Mouse (Mus musculus) embryonic facial prominence, embryonic 13.5 days (tissue): ENCODE data around the gene Eva1a. TPM values are rescaled to one million over a fixed set of nuclear protein-coding genes. Genes with fewer than 3 reads are reported as not detected.

ENCODE experiments used
- ATAC-seq: fragments of 200-750 bp; cut with Nextera tagmentation; 2 replicates; pipeline ENCODE4 v1.8.0; 2017; ENCODE audit warnings: low read depth; ENCODE audit not compliant: insufficient number of reproducible peaks, insufficient read depth, low FRiP score, low TSS enrichment
- H3K27ac ChIP-seq: fragments of 300-500 bp; sonication (generic); 2 replicates; pipeline ENCODE4 v1.5.1; 2015; ENCODE audit warnings: moderate library complexity, mild to moderate bottlenecking, inconsistent platforms
- H3K27me3 ChIP-seq: fragments of 300-500 bp; sonication (generic); 2 replicates; pipeline ENCODE4 v1.6.1; 2015; ENCODE audit warnings: mild to moderate bottlenecking, inconsistent platforms
- H3K36me3 ChIP-seq: fragments of 300-500 bp; sonication (generic); 2 replicates; pipeline ENCODE4 v1.6.1; 2015; ENCODE audit warnings: mild to moderate bottlenecking, inconsistent platforms
- H3K4me1 ChIP-seq: fragments of 300-500 bp; sonication (generic); 2 replicates; pipeline ENCODE4 v1.6.1; 2015; ENCODE audit warnings: inconsistent platforms
- H3K4me2 ChIP-seq: fragments of 300-500 bp; sonication (generic); 2 replicates; pipeline ENCODE4 v1.6.1; 2015; ENCODE audit warnings: moderate library complexity, mild to moderate bottlenecking, inconsistent platforms
- H3K4me3 ChIP-seq: fragments of 300-500 bp; sonication (generic); 2 replicates; pipeline ENCODE4 v1.5.1; 2015; ENCODE audit warnings: mild to moderate bottlenecking, inconsistent platforms
- H3K9ac ChIP-seq: fragments of 300-500 bp; sonication (generic); 2 replicates; pipeline ENCODE4 v1.6.1; 2015; ENCODE audit warnings: mild to moderate bottlenecking, inconsistent platforms
- H3K9me3 ChIP-seq: fragments of 300-500 bp; sonication (generic); 2 replicates; pipeline ENCODE4 v1.6.1; 2016; ENCODE audit warnings: inconsistent platforms
- WGBS: fragments of 180-500 bp; shearing (Covaris S2); methylation state at CpG from one replicate; pipeline ENCODE4 v1.1.7; 2015; ENCODE audit warnings: mixed read lengths; 5-methylcytosine and 5-hydroxymethylcytosine counted together
- polyA plus RNA-seq: library from polyadenylated mRNA; unstranded; fragments of >200 nt; fragmentation: Nextera tagmentation; extraction: Ambion mirVana; gene quantifications from 2 replicates; pipeline ENCODE4 v1.2.1, GENCODE M21; 2015

Eva1a gene
- polyA plus RNA-seq, 1 experiment from 2014 or later, result 19.3 TPM

DNA sequence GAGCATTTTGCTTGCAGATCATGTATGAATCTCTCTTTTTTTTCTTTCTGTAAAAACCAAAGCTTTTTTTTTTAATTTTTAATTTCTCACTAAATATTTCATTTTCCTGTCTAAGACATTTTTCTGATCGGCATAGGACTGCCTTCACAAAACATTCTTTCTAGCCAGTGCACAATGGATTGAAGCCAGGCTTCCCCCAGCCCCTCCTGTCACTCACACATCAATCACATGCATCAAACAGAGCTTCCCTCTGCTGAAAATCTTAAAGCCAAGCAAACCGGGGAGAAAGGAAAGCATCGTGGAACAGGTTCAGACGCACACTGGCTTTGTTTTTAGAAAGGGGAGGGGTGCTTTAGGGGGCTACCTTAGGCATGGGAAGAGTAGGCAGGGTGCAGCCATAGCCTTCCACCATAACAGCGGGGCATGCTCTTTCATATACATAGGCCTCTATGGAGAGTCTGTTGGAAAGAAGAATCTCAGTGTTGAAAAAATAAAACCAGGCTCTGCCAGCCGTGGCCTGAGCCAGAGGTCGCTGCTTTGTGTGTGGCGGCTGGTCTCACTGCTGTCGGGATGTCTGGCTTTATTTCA is 88.9 kb downstream of the Eva1a start:
- H3K4me3 ChIP-seq, result no peak overlapping the region
- ATAC-seq, result no peak
- H3K36me3 ChIP-seq, result no peaks in the 10 kb centered on the region
- H3K27me3 ChIP-seq, result no peaks in the 10 kb centered on the region
- no peak overlapping the region for H3K27ac ChIP-seq
- H3K9me3 ChIP-seq, result no peaks in the 10 kb centered on the region
- 61% methylated on average over 9 of the region's 9 CpGs for WGBS
- no peaks in the 10 kb centered on the region; the same call in 1 of the 2 replicates for H3K4me1 ChIP-seq
- no peak overlapping the region for H3K9ac ChIP-seq
- H3K4me2 ChIP-seq, result no peak overlapping the region

DNA sequence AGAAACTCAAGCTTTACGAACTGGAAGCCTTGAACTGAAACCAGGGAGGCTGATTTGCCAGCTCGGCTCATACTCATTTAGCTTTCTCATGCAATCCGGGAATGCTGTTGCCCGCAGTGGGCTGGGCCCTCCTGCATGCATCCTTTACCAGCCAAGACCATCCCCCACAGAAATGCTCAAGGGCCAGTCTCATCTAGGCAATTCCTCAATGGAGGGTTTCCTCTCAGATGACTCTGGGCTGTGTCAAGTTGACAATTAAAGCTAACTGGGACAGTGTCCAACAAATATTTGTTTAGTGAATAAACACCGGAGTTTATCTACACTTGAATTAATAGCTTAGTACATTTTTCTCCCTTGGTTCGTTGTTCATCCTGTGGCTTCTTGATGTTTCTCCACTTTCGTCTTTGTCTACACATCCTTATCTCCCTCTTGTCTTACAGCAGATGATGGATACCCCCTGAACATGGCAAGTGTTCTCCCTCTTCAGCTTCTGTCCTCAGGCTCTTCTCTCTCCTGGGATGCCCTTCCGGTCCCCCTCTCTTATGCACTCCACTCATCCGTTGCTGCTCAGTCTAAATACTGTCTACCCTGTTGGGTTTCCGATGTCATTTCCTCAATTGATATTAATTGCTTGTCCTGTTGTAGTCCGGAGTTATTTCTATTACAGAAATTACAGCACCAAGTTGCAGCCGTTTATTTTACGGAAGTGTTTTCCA is 92.2 kb downstream of the Eva1a start:
- 73% methylated on average over 13 of the region's 13 CpGs for WGBS
- Histone ChIP-seq H3K4me1 (no peaks in the 10 kb centered on the region; the same call in 1 of the 2 replicates), H3K4me3 (no peak overlapping the region), H3K4me2 (no peak overlapping the region), H3K9ac (no peak overlapping the region), H3K9me3 (no peaks in the 10 kb centered on the region), H3K27me3 (no peaks in the 10 kb centered on the region), H3K27ac (no peak overlapping the region), H3K36me3 (no peaks in the 10 kb centered on the region)
- ATAC-seq, result no peak

GRCm38 (mm10) chr6:82133592-82133978 is 92.7 kb downstream of the Eva1a start:
- Histone ChIP-seq H3K4me2 (no peak overlapping the region), H3K9ac (no peak overlapping the region), H3K27me3 (no peaks in the 10 kb centered on the region), H3K27ac (no peak overlapping the region), H3K4me3 (no peak overlapping the region), H3K4me1 (no peaks in the 10 kb centered on the region; the same call in 1 of the 2 replicates), H3K9me3 (no peaks in the 10 kb centered on the region), H3K36me3 (no peaks in the 10 kb centered on the region)
- no peak for ATAC-seq
- WGBS, result 65% methylated on average over 7 of the region's 7 CpGs

GRCm38 (mm10) chr6:82135959-82136712 is 95.3 kb downstream of the Eva1a start:
- H3K4me1 ChIP-seq, result no peaks in the 10 kb centered on the region; the same call in 1 of the 2 replicates
- no peaks in the 10 kb centered on the region for H3K36me3 ChIP-seq
- 61% methylated on average over 13 of the region's 13 CpGs for WGBS
- H3K9ac ChIP-seq, result no peak overlapping the region
- no peaks in the 10 kb centered on the region for H3K27me3 ChIP-seq
- no peak overlapping the region for H3K4me3 ChIP-seq
- no peak overlapping the region for H3K4me2 ChIP-seq
- H3K27ac ChIP-seq, result no peak overlapping the region
- no peaks in the 10 kb centered on the region for H3K9me3 ChIP-seq
- ATAC-seq, result no peak

Other genes with a start within 250 kb of the Eva1a start
- gene Gcfc2, start 117.4 kb upstream of the Eva1a start, polyA plus RNA-seq, result 13.7 and 17.4 TPM in 2 replicates
- gene Mrpl19, start 75.1 kb upstream of the Eva1a start, polyA plus RNA-seq, result 42.1 and 59.7 TPM in 2 replicates